Mouse (Mus musculus): ENCODE results near the gene Usp34. TPM values are rescaled to one million over a fixed set of nuclear protein-coding genes. Genes with fewer than 3 reads are reported as not detected.

Gene Usp34
- total and polyA plus RNA-seq, 3 experiments, result 47.5 to 92.5 (median 65.4) TPM

DNA sequence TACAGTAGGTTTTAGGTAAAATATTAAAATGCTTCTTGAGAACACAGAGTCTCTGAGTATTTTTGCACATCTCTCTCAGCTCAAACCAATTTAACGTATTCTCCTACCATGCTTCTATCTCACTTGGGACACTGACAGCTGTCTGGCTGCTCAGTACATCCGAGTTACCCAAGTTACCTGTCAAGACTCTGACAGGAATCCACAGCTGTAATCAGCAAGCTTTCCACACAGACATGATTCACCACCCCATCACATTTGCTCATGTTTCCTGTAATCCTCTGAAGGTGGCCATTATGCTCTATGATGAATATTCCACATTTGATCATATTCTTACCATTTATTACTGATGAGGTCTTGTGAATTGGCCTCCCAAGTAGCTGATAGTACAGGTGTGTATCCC is 208.6 kb downstream of the Usp34 start:
- Histone ChIP-seq H3K9ac (ENCODE audit: insufficient read depth, low read depth) (no peak overlapping the region), H3K36me3 (replicated peaks in 1 of 2; ENCODE audit: control insufficient read depth in 1 of 2, insufficient read depth in 1 of 2, low read length in 1 of 2) (no peaks in the 10 kb centered on the region), H3K4me2 (ENCODE audit: insufficient read depth, low read depth, poor library complexity, severe bottlenecking) (no peak overlapping the region), H3K27me3 (replicated peaks) (no peaks in the 10 kb centered on the region), H3K4me1 (ENCODE audit: control insufficient read depth in 1 of 2, insufficient read depth in 2 of 2) (0 out of 4 replicates have a peak, but pooled peaks cover 0 to under 1% of the 10 kb centered on the region in 2 experiments), H3K4me3 (replicated peaks in 1 of 3; ENCODE audit: low read depth in 2 of 3, low read length in 2 of 3, poor library complexity in 1 of 3) (no peak overlapping the region), H3K79me2 (replicated peaks; ENCODE audit: control insufficient read depth, extremely low read depth, insufficient read depth, poor library complexity, severe bottlenecking) (no peaks in the 10 kb centered on the region), H3K9me3 (replicated peaks; ENCODE audit: low read length) (no peaks in the 10 kb centered on the region), H3K27ac (ENCODE audit: insufficient read depth, low read depth) (no peak overlapping the region)
- no peak for DNase-seq (ENCODE audit: extremely low read depth)
- TF ChIP-seq RCOR1 (conservative IDR thresholded peaks at IDR 0.05; ENCODE audit: low read depth, low read length), result no peak
- no peak for TF ChIP-seq RAD21 (IDR thresholded peaks at IDR 0.05; ENCODE audit: low read depth, low read length)
- no peak for TF ChIP-seq MAX (IDR thresholded peaks at IDR 0.05; ENCODE audit: low read length)
- TF ChIP-seq ETS1 (conservative IDR thresholded peaks at IDR 0.05; ENCODE audit: low read depth, low read length), result no peak
- TF ChIP-seq SIN3A (IDR thresholded peaks at IDR 0.05; ENCODE audit: low read length), result no peak
- no peak for TF ChIP-seq JUN (IDR thresholded peaks at IDR 0.05; ENCODE audit: insufficient read depth, low read depth, low read length)
- TF ChIP-seq CHD2 (IDR thresholded peaks at IDR 0.05; ENCODE audit: low read length), result no peak
- no peak for TF ChIP-seq MAZ (IDR thresholded peaks at IDR 0.05; ENCODE audit: low read depth, low read length)
- TF ChIP-seq TCF12 (IDR thresholded peaks at IDR 0.05; ENCODE audit: low read depth, low read length), result no peak
- no peak for TF ChIP-seq HCFC1 (IDR thresholded peaks at IDR 0.05; ENCODE audit: low read depth, low read length)
- TF ChIP-seq POLR2A (IDR thresholded peaks at IDR 0.05; ENCODE audit: low read depth, low read length), result no peak
- TF ChIP-seq CHD1 (IDR thresholded peaks at IDR 0.05; ENCODE audit: low read depth, low read length), result no peak
- TF ChIP-seq USF2 (conservative IDR thresholded peaks at IDR 0.05; ENCODE audit: low read depth, low read length), result no peak
- TF ChIP-seq IRF4 (IDR thresholded peaks at IDR 0.05; ENCODE audit: low read depth, low read length), result no peak
- no peak for TF ChIP-seq NELFE (IDR thresholded peaks at IDR 0.05; ENCODE audit: low read depth, low read length)
- no peak for TF ChIP-seq MEF2A (IDR thresholded peaks at IDR 0.05; ENCODE audit: borderline replicate concordance, low read depth, low read length)
- in situ Hi-C loops (cut with MboI; ENCODE audit: low pct_ligation_motif_present, low pct_unique_long_range_greater_than_20kb, low sequenced_read_pairs), result no loop called here
- dilution Hi-C loops (cut with MboI; ENCODE audit: extremely low pct_ligation_motif_present, extremely low pct_unique_long_range_greater_than_20kb, low sequenced_read_pairs), result no loop called here

GRCm38 (mm10) chr11:23518981-23519380 is 212.3 kb downstream of the Usp34 start:
- in situ Hi-C loops (cut with MboI; ENCODE audit: low pct_ligation_motif_present, low pct_unique_long_range_greater_than_20kb, low sequenced_read_pairs) (no loop called here), dilution Hi-C loops (cut with MboI; ENCODE audit: extremely low pct_ligation_motif_present, extremely low pct_unique_long_range_greater_than_20kb, low sequenced_read_pairs) (no loop called here)
- no peak for TF ChIP-seq GABPA (IDR thresholded peaks at IDR 0.05; ENCODE audit: insufficient replicate concordance, low read depth, low read length)
- no peak for TF ChIP-seq ETS1 (conservative IDR thresholded peaks at IDR 0.05; ENCODE audit: low read depth, low read length)
- TF ChIP-seq JUND (conservative IDR thresholded peaks at IDR 0.05; ENCODE audit: low read depth, low read length), result no peak
- H3K27me3 ChIP-seq (replicated peaks), result no peaks in the 10 kb centered on the region
- no peaks in the 10 kb centered on the region for H3K36me3 ChIP-seq (replicated peaks in 1 of 2; ENCODE audit: control insufficient read depth in 1 of 2, insufficient read depth in 1 of 2, low read length in 1 of 2)
- no peaks in the 10 kb centered on the region for H3K4me1 ChIP-seq (ENCODE audit: control insufficient read depth in 1 of 2, insufficient read depth in 2 of 2)
- no peak for DNase-seq (ENCODE audit: extremely low read depth)
- no peaks in the 10 kb centered on the region for H3K9me3 ChIP-seq (replicated peaks; ENCODE audit: low read length)
- H3K4me2 ChIP-seq (ENCODE audit: insufficient read depth, low read depth, poor library complexity, severe bottlenecking), result no peak overlapping the region
- H3K27ac ChIP-seq (ENCODE audit: insufficient read depth, low read depth), result no peak overlapping the region
- H3K79me2 ChIP-seq (replicated peaks; ENCODE audit: control insufficient read depth, extremely low read depth, insufficient read depth, poor library complexity, severe bottlenecking), result no peaks in the 10 kb centered on the region
- no peak overlapping the region for H3K4me3 ChIP-seq (replicated peaks in 1 of 3; ENCODE audit: low read depth in 2 of 3, low read length in 2 of 3, poor library complexity in 1 of 3)
- no peak overlapping the region for H3K9ac ChIP-seq (ENCODE audit: insufficient read depth, low read depth)
